Mouse (Mus musculus): ENCODE measurements around the gene Cntrl.
A peak's percentile ranks its signal among the peaks of the same experiment; 100 is the strongest.

Cntrl gene

GRCm38 (mm10) chr2:35109141-35109923 is at the start of gene Cntrl:
Gene Cntrl (plus strand): TSS chr2:35109492.
- DNase-seq (ENCODE audit: low read depth) = peak; percentile 95

- DNase-seq (ENCODE audit: low read depth) = no peak
Measured at GRCm38 (mm10) chr2:35060256-35060655, 49.0 kb upstream of the Cntrl start.

- DNase-seq (ENCODE audit: low read depth) = no peak
Measured at GRCm38 (mm10) chr2:35060897-35061296, 48.4 kb upstream of the Cntrl start.

- DNase-seq (ENCODE audit: low read depth) = no peak
Measured at GRCm38 (mm10) chr2:35061338-35061737, 48.0 kb upstream of the Cntrl start, which contains the start of gene Hc. Gene Hc (minus strand): TSS chr2:35061438.

- no peak for DNase-seq (ENCODE audit: low read depth)
Measured at GRCm38 (mm10) chr2:35063333-35064030, 45.8 kb upstream of the Cntrl start.

GRCm38 (mm10) chr2:35066525-35067082 is 42.7 kb upstream of the Cntrl start:
- DNase-seq (ENCODE audit: low read depth) = no peak

- DNase-seq (ENCODE audit: low read depth) = no peak
Measured at GRCm38 (mm10) chr2:35067117-35067516, 42.2 kb upstream of the Cntrl start.

GRCm38 (mm10) chr2:35069124-35069523 is 40.2 kb upstream of the Cntrl start:
- no peak for DNase-seq (ENCODE audit: low read depth)

- DNase-seq (ENCODE audit: low read depth) = no peak
Measured at GRCm38 (mm10) chr2:35070275-35070674, 39.0 kb upstream of the Cntrl start.

GRCm38 (mm10) chr2:35072547-35072946 is 36.7 kb upstream of the Cntrl start:
- no peak for DNase-seq (ENCODE audit: low read depth)

GRCm38 (mm10) chr2:35074328-35074727 is 35.0 kb upstream of the Cntrl start:
- DNase-seq (ENCODE audit: low read depth) = no peak

GRCm38 (mm10) chr2:35079166-35079565 is 30.1 kb upstream of the Cntrl start:
- no peak for DNase-seq (ENCODE audit: low read depth)

GRCm38 (mm10) chr2:35087418-35087817 is 21.9 kb upstream of the Cntrl start:
- no peak for DNase-seq (ENCODE audit: low read depth)

- DNase-seq (ENCODE audit: low read depth) = no peak
Measured at GRCm38 (mm10) chr2:35100529-35100928, 8.8 kb upstream of the Cntrl start.

- no peak for DNase-seq (ENCODE audit: low read depth)
Measured at GRCm38 (mm10) chr2:35101443-35101842, 7.8 kb upstream of the Cntrl start, which contains the start of gene AI182371. Gene AI182371 (minus strand): TSS chr2:35101543.

GRCm38 (mm10) chr2:35102777-35103176 is 6.5 kb upstream of the Cntrl start:
- no peak for DNase-seq (ENCODE audit: low read depth)

GRCm38 (mm10) chr2:35103558-35103957 is 5.7 kb upstream of the Cntrl start:
- DNase-seq (ENCODE audit: low read depth) = no peak

- no peak for DNase-seq (ENCODE audit: low read depth)
Measured at GRCm38 (mm10) chr2:35104843-35105242, 4.4 kb upstream of the Cntrl start.

- DNase-seq (ENCODE audit: low read depth) = peak; percentile 89
Measured at GRCm38 (mm10) chr2:35107984-35108635, 1.2 kb upstream of the Cntrl start.

GRCm38 (mm10) chr2:35108712-35109111 is 580 bp upstream of the Cntrl start:
- DNase-seq (ENCODE audit: low read depth) = peak; percentile 93

GRCm38 (mm10) chr2:35109924-35110304 is 622 bp downstream of the Cntrl start:
- peak; percentile 82 for DNase-seq (ENCODE audit: low read depth)

GRCm38 (mm10) chr2:35110521-35110920 is 1.2 kb downstream of the Cntrl start:
- DNase-seq (ENCODE audit: low read depth) = peak; percentile 53

Measured in 416B (cell line).